Mouse (Mus musculus): ENCODE data around the gene Acyp2.
"Not testable (repeated sequence)": the region's sequence is repeated elsewhere in the genome, so short reads cannot be mapped to it uniquely, and the experiment has no call there.

Acyp2 gene

GRCm38 (mm10) chr11:30649001-30649637 is at the start of gene Acyp2:
Gene Acyp2 (minus strand): TSS chr11:30649587.
- DNase-seq (ENCODE audit: low spot score) = peak; percentile 83

- DNase-seq (ENCODE audit: low spot score) = no peak
Observed at GRCm38 (mm10) chr11:30689421-30689820, 40.0 kb upstream of the Acyp2 start.

- no peak for DNase-seq (ENCODE audit: low spot score)
Observed at GRCm38 (mm10) chr11:30676086-30676485, 26.7 kb upstream of the Acyp2 start.

- no peak for DNase-seq (ENCODE audit: low spot score)
Observed at GRCm38 (mm10) chr11:30672719-30673118, 23.3 kb upstream of the Acyp2 start.

GRCm38 (mm10) chr11:30663001-30663400 is 13.6 kb upstream of the Acyp2 start:
- DNase-seq (ENCODE audit: low spot score) = no peak

- no peak for DNase-seq (ENCODE audit: low spot score)
Observed at GRCm38 (mm10) chr11:30662591-30662990, 13.2 kb upstream of the Acyp2 start.

GRCm38 (mm10) chr11:30657069-30657468 is 7.7 kb upstream of the Acyp2 start:
- DNase-seq (ENCODE audit: low spot score) = no peak

GRCm38 (mm10) chr11:30656060-30656459 is 6.7 kb upstream of the Acyp2 start:
- no peak for DNase-seq (ENCODE audit: low spot score)

- no peak for DNase-seq (ENCODE audit: low spot score)
Observed at GRCm38 (mm10) chr11:30650416-30650815, 1.0 kb upstream of the Acyp2 start.

- DNase-seq (ENCODE audit: low spot score) = no peak
Observed at GRCm38 (mm10) chr11:30635674-30636073, 13.7 kb downstream of the Acyp2 start.

- DNase-seq (ENCODE audit: low spot score) = no peak
Observed at GRCm38 (mm10) chr11:30630514-30630913, 18.9 kb downstream of the Acyp2 start.

- DNase-seq (ENCODE audit: low spot score) = no peak
Observed at GRCm38 (mm10) chr11:30623218-30623617, 26.2 kb downstream of the Acyp2 start.

GRCm38 (mm10) chr11:30621386-30622363 is 27.7 kb downstream of the Acyp2 start:
- not testable (repeated sequence) for DNase-seq (ENCODE audit: low spot score)

GRCm38 (mm10) chr11:30618235-30618634 is 31.2 kb downstream of the Acyp2 start:
- no peak for DNase-seq (ENCODE audit: low spot score)

- DNase-seq (ENCODE audit: low spot score) = no peak
Observed at GRCm38 (mm10) chr11:30617571-30618097, 31.8 kb downstream of the Acyp2 start.

GRCm38 (mm10) chr11:30615977-30616376 is 33.4 kb downstream of the Acyp2 start:
- no peak for DNase-seq (ENCODE audit: low spot score)

GRCm38 (mm10) chr11:30613916-30614546 is 35.4 kb downstream of the Acyp2 start:
- DNase-seq (ENCODE audit: low spot score) = no peak

- DNase-seq (ENCODE audit: low spot score) = no peak
Observed at GRCm38 (mm10) chr11:30612699-30613098, 36.7 kb downstream of the Acyp2 start.

- DNase-seq (ENCODE audit: low spot score) = no peak
Observed at GRCm38 (mm10) chr11:30609247-30609646, 40.1 kb downstream of the Acyp2 start.

GRCm38 (mm10) chr11:30607587-30608518 is 41.5 kb downstream of the Acyp2 start:
- no peak for DNase-seq (ENCODE audit: low spot score)

- no peak for DNase-seq (ENCODE audit: low spot score)
Observed at GRCm38 (mm10) chr11:30597259-30597658, 52.1 kb downstream of the Acyp2 start.

All from T-cell, adult 2 months (primary cell).